Mouse (Mus musculus) hindbrain, embryonic 11.5 days (tissue): ENCODE measurements at regions not wholly inside any gene's neighbourhood (a gene's known extent, or its start where the extent isn't known, plus 50 kb on each side); places are given as distances from the start of the nearest gene placed in this dataset.

Experiments used
- ATAC-seq: fragments of 200-750 bp; cut with Nextera tagmentation; 2 replicates; pipeline ENCODE4 v1.8.0; 2017; ENCODE audit warnings: mild to moderate bottlenecking, moderate TSS enrichment, moderate library complexity; ENCODE audit not compliant: low FRiP score
- DNase-seq: peaks from one replicate; pipeline ENCODE4 v3.0.0-alpha.2; 2015; ENCODE audit warnings: low spot score
- H3K27ac ChIP-seq: fragments of 300-500 bp; sonication (generic); 2 replicates; pipeline ENCODE4 v1.5.1; 2014; ENCODE audit warnings: mild to moderate bottlenecking, low read depth, low read length
- H3K27me3 ChIP-seq: fragments of 300-500 bp; sonication (generic); 2 replicates; pipeline ENCODE4 v1.6.1; 2014; ENCODE audit warnings: mild to moderate bottlenecking, low read length, moderate library complexity, mixed read lengths; ENCODE audit not compliant: control insufficient read depth, insufficient read depth
- H3K36me3 ChIP-seq: fragments of 300-500 bp; sonication (generic); 2 replicates; pipeline ENCODE4 v1.6.1; 2014; ENCODE audit warnings: mild to moderate bottlenecking, low read length, moderate library complexity, mixed read lengths; ENCODE audit not compliant: control insufficient read depth, insufficient read depth
- H3K4me1 ChIP-seq: fragments of 300-500 bp; sonication (generic); replicated peaks from 2 replicates; pipeline ENCODE4 v1.6.1; 2014; ENCODE audit warnings: low read length, mixed read lengths; ENCODE audit not compliant: control insufficient read depth, insufficient read depth
- H3K4me2 ChIP-seq: fragments of 300-500 bp; sonication (generic); replicated peaks from 2 replicates; pipeline ENCODE4 v1.6.1; 2014; ENCODE audit warnings: mild to moderate bottlenecking, low read depth, low read length
- H3K4me3 ChIP-seq: fragments of 300-500 bp; sonication (generic); 2 replicates; pipeline ENCODE4 v1.5.1; 2014; ENCODE audit warnings: low read depth, low read length
- H3K9ac ChIP-seq: fragments of 300-500 bp; sonication (generic); 2 replicates; pipeline ENCODE4 v1.6.1; 2014; ENCODE audit warnings: low read depth, low read length
- H3K9me3 ChIP-seq: fragments of 300-500 bp; sonication (generic); 2 replicates; pipeline ENCODE4 v1.6.1; 2016; ENCODE audit warnings: low read length; ENCODE audit not compliant: control insufficient read depth
- WGBS: fragments of 180-500 bp; shearing (Covaris S2); extraction: QIAGEN DNeasy Blood & Tissue Kit; methylation state at CpG from one replicate; pipeline ENCODE4 v1.1.7; 2014; 5-methylcytosine and 5-hydroxymethylcytosine counted together

DNA sequence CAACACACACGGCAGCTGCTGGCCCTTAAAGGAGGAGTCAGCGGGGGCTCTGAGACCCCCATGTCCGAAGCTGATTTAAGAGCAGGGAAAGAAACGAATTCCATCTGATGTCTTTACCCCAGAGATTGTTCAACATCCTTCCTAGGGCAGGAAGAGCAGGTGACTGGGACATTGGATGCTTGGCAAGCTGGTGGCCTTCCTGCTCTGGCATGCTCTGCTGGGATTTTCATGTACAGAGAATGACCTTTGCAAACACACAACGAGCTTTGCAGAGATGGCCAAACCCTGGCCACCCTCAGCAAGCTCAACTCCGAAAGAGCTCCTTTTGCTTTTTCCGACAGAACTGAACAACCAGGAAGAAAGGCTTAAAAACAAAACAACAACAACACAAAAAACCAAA lies 194.7 kb upstream of the Map3k1 start:
- Histone ChIP-seq H3K9ac (no peak overlapping the region), H3K9me3 (no peaks in the 10 kb centered on the region), H3K4me2 (no peak overlapping the region), H3K27me3 (no peaks in the 10 kb centered on the region), H3K4me1 (no peaks in the 10 kb centered on the region; the same call in 1 of the 2 replicates), H3K4me3 (no peak overlapping the region), H3K36me3 (no peaks in the 10 kb centered on the region), H3K27ac (no peak overlapping the region)
- ATAC-seq (no peak), DNase-seq (no peak)
- 82% methylated on average over 7 of the region's 7 CpGs for WGBS

DNA sequence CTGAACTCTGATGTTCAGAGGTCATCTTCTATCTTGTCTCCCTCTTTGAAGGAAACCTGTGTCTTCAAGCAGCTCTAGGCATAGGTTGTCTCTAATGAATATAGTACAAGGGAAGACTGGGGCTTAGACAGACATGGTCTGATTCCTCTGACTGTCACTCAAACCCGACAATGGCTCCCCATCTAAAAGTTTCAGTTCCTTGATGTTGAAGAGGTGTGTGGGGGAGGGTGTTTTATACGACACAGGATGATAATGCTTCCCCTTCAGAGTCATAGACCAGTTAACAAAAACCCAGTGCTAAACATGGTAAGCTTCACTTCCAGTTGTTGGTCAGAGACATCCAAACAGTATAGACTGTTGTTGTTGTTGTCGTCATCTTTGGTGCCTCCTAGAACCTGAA lies 195.3 kb upstream of the Map3k1 start:
- no peaks in the 10 kb centered on the region for H3K27me3 ChIP-seq
- no peak for ATAC-seq
- no peak for DNase-seq
- H3K4me2 ChIP-seq = no peak overlapping the region
- WGBS = 93% methylated on average over 3 of the region's 3 CpGs
- H3K9me3 ChIP-seq = no peaks in the 10 kb centered on the region
- no peak overlapping the region for H3K9ac ChIP-seq
- H3K36me3 ChIP-seq = no peaks in the 10 kb centered on the region
- H3K27ac ChIP-seq = no peak overlapping the region
- no peaks in the 10 kb centered on the region; the same call in 1 of the 2 replicates for H3K4me1 ChIP-seq
- no peak overlapping the region for H3K4me3 ChIP-seq

DNA sequence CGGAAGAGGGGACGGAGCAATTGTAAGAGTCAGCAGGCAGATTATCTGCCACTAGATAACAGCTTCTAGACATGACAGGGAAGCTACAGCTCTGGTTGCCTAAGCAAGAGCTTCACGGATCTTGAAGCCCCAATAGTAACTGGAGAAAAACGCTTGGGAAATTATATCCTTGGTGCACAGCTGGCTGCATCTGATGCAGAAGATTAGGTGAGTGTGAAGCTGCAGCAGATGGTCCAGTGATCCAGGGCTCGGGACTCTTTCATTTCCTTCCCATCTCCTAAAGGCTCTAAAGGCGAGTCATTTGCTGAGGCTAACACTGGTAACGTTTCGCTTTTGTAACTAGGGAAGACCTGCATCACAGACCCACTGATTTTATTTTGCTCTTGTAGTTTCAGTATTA lies 196.6 kb upstream of the Map3k1 start:
- ATAC-seq = no peak
- no peak overlapping the region for H3K9ac ChIP-seq
- H3K36me3 ChIP-seq = no peaks in the 10 kb centered on the region
- WGBS = 89% methylated on average over 8 of the region's 8 CpGs
- no peaks in the 10 kb centered on the region; the same call in 1 of the 2 replicates for H3K4me1 ChIP-seq
- H3K4me2 ChIP-seq = no peak overlapping the region
- no peaks in the 10 kb centered on the region for H3K27me3 ChIP-seq
- H3K4me3 ChIP-seq = no peak overlapping the region
- H3K9me3 ChIP-seq = no peaks in the 10 kb centered on the region
- no peak for DNase-seq
- no peak overlapping the region for H3K27ac ChIP-seq

DNA sequence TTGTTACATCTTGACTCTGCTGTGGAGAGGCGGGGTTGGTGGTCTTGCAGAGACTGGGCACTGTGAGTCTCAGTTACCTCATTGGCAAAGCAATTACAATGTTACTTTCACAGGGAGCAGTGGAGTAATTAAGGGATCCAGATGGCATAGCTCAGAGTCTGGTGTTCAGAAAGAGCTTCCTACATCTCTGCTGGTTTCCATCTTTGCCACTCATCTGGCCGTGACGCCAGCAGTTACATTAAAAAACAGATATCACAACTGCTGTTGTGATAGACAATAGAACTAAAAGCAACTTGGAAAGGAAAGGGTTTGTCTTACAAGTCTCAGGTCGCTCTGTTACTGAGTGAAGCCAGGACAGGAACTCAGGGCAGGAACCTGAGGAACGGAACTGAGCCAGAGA lies 200.0 kb upstream of the Map3k1 start:
- Histone ChIP-seq H3K4me2 (no peak overlapping the region), H3K9ac (no peak overlapping the region), H3K4me3 (no peak overlapping the region), H3K4me1 (no peaks in the 10 kb centered on the region), H3K27me3 (no peaks in the 10 kb centered on the region), H3K9me3 (no peaks in the 10 kb centered on the region), H3K36me3 (no peaks in the 10 kb centered on the region), H3K27ac (no peak overlapping the region)
- WGBS = 93% methylated on average over 5 of the region's 5 CpGs
- DNase-seq (no peak), ATAC-seq (no peak)

DNA sequence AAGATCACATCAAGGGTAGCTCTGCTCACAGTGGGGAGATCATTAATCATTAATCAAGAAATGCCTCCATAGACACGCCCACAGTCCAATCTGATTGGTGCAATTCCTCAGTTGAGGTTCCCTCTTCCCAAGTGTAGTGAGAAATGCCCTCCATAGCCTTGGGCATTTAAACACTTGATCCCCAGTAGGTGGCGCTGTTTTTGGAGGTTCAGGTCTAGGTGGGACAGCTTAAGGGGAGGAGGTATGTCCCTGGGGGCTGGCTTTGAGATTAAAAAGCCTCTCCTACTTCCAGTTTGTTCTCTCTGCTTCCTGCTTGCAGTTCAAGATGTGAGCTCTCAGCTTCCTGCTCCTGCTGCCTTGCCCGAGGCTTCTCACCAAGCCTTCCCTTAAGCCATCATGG lies 200.5 kb upstream of the Map3k1 start:
- no peak for ATAC-seq
- H3K9me3 ChIP-seq = no peaks in the 10 kb centered on the region
- no peak for DNase-seq
- H3K27ac ChIP-seq = no peak overlapping the region
- no peak overlapping the region for H3K4me2 ChIP-seq
- H3K4me1 ChIP-seq = no peaks in the 10 kb centered on the region
- 75% methylated on average over 3 of the region's 3 CpGs for WGBS
- no peak overlapping the region for H3K4me3 ChIP-seq
- no peaks in the 10 kb centered on the region for H3K36me3 ChIP-seq
- H3K27me3 ChIP-seq = no peaks in the 10 kb centered on the region
- no peak overlapping the region for H3K9ac ChIP-seq

DNA sequence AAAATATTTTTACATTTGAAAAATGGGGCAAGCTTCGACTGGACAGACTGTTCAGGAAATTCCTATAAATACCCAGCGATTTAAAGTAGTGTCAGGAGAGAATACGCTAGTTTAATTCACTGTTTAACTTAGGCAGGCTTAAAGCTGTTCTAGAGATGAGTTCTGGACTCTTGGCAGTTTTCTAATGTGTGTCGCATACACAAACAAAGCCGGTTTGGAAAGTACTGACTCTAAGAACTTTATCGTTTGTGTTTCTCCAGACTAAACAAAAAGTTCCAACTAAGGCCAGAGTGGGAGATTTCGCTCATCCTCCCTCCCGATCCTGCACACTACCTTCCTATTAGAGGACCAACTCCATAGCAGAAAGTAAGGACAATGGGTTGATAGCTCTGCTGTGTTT lies 201.7 kb upstream of the Map3k1 start:
- WGBS = 88% methylated on average over 8 of the region's 8 CpGs
- Histone ChIP-seq H3K4me3 (no peak overlapping the region), H3K9me3 (no peaks in the 10 kb centered on the region), H3K4me2 (no peak overlapping the region), H3K9ac (no peak overlapping the region), H3K4me1 (no peaks in the 10 kb centered on the region), H3K27ac (no peak overlapping the region), H3K36me3 (no peaks in the 10 kb centered on the region), H3K27me3 (no peaks in the 10 kb centered on the region)
- ATAC-seq (no peak), DNase-seq (no peak)

DNA sequence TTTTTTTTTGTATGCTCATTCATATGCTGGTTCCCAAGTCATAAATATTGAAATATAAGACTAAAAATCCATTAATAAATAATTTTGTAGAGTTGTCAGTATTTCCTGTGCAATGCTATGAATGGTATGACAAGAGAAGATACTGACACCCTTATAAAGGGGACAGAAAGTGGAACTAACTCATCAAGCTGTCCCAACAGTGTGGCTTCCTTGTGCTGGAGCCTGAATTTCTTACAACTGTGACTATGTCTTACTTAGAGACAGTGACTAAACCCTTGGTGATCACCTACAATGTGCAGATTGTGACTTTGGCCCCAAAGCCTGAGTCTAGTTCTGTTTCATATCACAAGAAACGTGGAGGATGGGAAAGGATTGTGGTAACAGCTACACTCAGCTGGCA lies 203.8 kb upstream of the Map3k1 start:
- Histone ChIP-seq H3K27ac (no peak overlapping the region), H3K9ac (no peak overlapping the region), H3K36me3 (no peaks in the 10 kb centered on the region), H3K4me3 (no peak overlapping the region), H3K27me3 (no peaks in the 10 kb centered on the region), H3K4me1 (no peaks in the 10 kb centered on the region), H3K9me3 (no peaks in the 10 kb centered on the region), H3K4me2 (no peak overlapping the region)
- ATAC-seq (no peak), DNase-seq (no peak)
- WGBS = 73% methylated on average over 1 of the region's 1 CpGs

DNA sequence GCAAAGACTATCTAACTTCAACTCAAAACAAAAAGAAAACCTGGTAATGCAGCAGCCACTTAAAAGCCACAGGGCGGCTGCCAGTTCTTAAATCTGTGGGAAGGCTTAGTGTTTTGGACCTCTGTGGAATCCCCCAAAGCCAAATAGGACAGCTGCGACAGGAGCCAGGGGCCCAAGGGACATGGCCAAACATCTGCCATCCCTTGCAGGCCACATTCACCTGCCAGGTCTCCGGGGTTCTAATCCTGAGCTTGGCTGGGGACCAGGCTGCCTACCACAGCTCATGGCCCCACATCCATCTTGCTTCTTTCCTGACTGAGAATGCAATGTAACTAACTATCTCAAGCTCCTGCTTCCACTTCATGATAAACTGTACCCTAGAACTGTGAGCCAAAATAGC lies 206.3 kb upstream of the Map3k1 start:
- H3K27me3 ChIP-seq = no peaks in the 10 kb centered on the region
- DNase-seq = no peak
- ATAC-seq = no peak
- H3K36me3 ChIP-seq = no peaks in the 10 kb centered on the region
- 96% methylated on average over 3 of the region's 3 CpGs for WGBS
- H3K9ac ChIP-seq = no peak overlapping the region
- H3K4me3 ChIP-seq = no peak overlapping the region
- H3K4me1 ChIP-seq = no peaks in the 10 kb centered on the region
- no peak overlapping the region for H3K27ac ChIP-seq
- no peaks in the 10 kb centered on the region for H3K9me3 ChIP-seq
- H3K4me2 ChIP-seq = no peak overlapping the region

DNA sequence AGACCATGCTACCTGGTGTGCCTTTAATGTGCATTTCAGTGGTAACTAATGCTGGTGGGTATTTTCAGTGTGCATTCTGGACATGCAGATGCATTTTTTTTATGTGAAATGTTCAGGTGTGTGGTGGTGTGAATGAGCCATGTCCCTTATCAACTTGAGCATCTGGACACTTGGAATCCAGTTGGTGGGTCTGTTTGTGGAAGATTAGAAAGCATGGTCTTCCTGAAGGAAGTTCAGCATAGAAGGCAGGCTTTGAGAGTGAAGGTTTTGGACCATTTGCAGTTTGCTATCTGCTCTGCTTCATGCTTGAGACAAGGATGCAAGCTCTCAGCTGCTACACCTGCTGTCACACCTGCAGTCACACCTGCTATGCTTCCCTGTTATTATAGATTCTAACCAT lies 207.5 kb upstream of the Map3k1 start:
- Histone ChIP-seq H3K4me1 (no peaks in the 10 kb centered on the region), H3K9ac (no peak overlapping the region), H3K4me2 (no peak overlapping the region), H3K36me3 (no peaks in the 10 kb centered on the region), H3K27ac (no peak overlapping the region), H3K27me3 (no peaks in the 10 kb centered on the region), H3K9me3 (no peaks in the 10 kb centered on the region), H3K4me3 (no peak overlapping the region)
- DNase-seq (no peak), ATAC-seq (no peak)
